Mouse (Mus musculus): ENCODE results near the gene Sez6. TPM values are rescaled to one million over a fixed set of nuclear protein-coding genes. Genes with fewer than 3 reads are reported as not detected.

Sez6 gene
- polyA plus RNA-seq, 1 experiment, result 1.1 TPM

DNA sequence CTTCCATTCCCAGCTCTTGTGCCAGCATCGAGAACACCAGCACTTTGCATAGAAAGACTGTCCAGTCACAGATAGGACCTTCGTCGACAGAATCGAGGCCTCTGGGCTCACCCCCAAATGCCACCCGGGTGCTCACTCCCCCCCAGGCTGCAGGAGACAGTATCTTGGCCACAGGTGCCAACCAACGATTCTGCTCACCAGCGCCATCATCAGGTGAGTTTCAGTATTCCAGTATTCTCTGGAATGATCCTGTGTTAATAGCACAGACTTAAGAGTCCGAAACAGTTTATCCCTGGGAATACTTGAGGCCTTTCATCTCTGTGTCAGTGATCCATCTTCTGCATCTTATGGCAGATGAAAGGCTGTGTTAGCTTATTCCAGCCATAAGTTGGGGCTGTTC, 93.0 kb downstream of the Sez6 start:
- no peaks in the 10 kb centered on the region for H3K27me3 ChIP-seq (ENCODE audit: control insufficient read depth, insufficient read depth, low read length)
- no peak overlapping the region for H3K4me3 ChIP-seq (ENCODE audit: control insufficient read depth, insufficient read depth, low read length)
- 82% methylated on average over 8 of the region's 8 CpGs for WGBS
- H3K4me1 ChIP-seq (replicated peaks; ENCODE audit: control insufficient read depth, insufficient read depth, low read length), result no peaks in the 10 kb centered on the region
- H3K36me3 ChIP-seq (ENCODE audit: control insufficient read depth, insufficient read depth, low read length), result peaks cover 73% of the 10 kb centered on the region
- DNase-seq, result no peak
- no peak overlapping the region for H3K27ac ChIP-seq (ENCODE audit: control insufficient read depth, insufficient read depth, low read length)
- no peak for TF ChIP-seq POLR2A (IDR thresholded peaks at IDR 0.05; ENCODE audit: control insufficient read depth, extremely low read depth, insufficient read depth, low read length, poor library complexity)
- no peak for TF ChIP-seq CTCF (IDR thresholded peaks at IDR 0.05; ENCODE audit: borderline replicate concordance, control insufficient read depth, extremely low read depth, insufficient read depth, low read length, poor library complexity)

Other genes with a start within 250 kb of the Sez6 start
- 30.1 and 38.8 TPM in 2 replicates for gene Nufip2, start 244.6 kb upstream of the Sez6 start, polyA plus RNA-seq (2012; rRNA removed)
- 0.13 and 0.36 TPM in 2 replicates for gene Cryba1, start 205.5 kb upstream of the Sez6 start, polyA plus RNA-seq (2012; rRNA removed)
- 105 and 122 TPM in 2 replicates for gene Myo18a, start 167.6 kb upstream of the Sez6 start, polyA plus RNA-seq (2012; rRNA removed)
- gene Gm10277, start 143.1 kb upstream of the Sez6 start, polyA plus RNA-seq (2012; rRNA removed), result not detected in 2 replicates
- 5.1 and 6.5 TPM in 2 replicates for gene Pipox, start 36.7 kb upstream of the Sez6 start, polyA plus RNA-seq (2012; rRNA removed)
- gene Phf12, start 52.0 kb downstream of the Sez6 start, polyA plus RNA-seq (2012; rRNA removed), result 151 and 160 TPM in 2 replicates
- 13.4 and 14.4 TPM in 2 replicates for gene Dhrs13, start 101.5 kb downstream of the Sez6 start, polyA plus RNA-seq (2012; rRNA removed)
- 124 and 136 TPM in 2 replicates for gene Flot2, start 107.1 kb downstream of the Sez6 start, polyA plus RNA-seq (2012; rRNA removed)
- gene Eral1, start 149.6 kb downstream of the Sez6 start, polyA plus RNA-seq (2012; rRNA removed), result 41.7 and 45.7 TPM in 2 replicates
- 17.6 and 18.9 TPM in 2 replicates for gene Fam222b, start 163.9 kb downstream of the Sez6 start, polyA plus RNA-seq (2012; rRNA removed)
- 275 TPM in 2 replicates for gene Traf4, start 234.8 kb downstream of the Sez6 start, polyA plus RNA-seq (2012; rRNA removed)
- 27.0 and 27.4 TPM in 2 replicates for gene Nek8, start 245.9 kb downstream of the Sez6 start, polyA plus RNA-seq (2012; rRNA removed)
- 30.0 and 33.1 TPM in 2 replicates for gene Tlcd1, start 245.9 kb downstream of the Sez6 start, polyA plus RNA-seq (2012; rRNA removed)

Data from thymus, adult 2 months (tissue).